Mouse (Mus musculus): Measurements from ENCODE around the gene Slc37a1.

The Slc37a1 gene

DNA sequence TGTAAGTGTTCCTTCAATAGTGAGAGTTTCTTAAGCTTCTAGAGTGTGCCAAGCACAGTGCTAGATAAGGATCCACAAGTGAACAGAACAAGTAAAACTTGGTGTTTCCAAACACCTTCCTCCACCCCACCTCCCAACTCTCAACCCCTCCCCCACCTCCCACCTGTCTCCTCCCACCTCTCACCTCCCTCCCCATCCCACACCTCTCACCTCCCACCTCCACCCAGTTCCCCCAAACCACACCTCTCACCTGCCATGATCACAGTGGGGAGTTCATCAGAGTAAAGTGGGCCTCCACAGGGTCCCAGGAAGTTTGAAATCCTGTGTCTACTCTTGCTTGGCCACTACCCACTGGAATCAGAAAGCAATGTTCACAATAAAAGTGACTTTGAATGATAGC, 3.7 kb downstream of the Slc37a1 start:
- in situ Hi-C loops (cut with MboI; ENCODE audit: low sequenced_read_pairs): no loop called here

GRCm38 (mm10) chr17:31290859-31291258, 4.3 kb downstream of the Slc37a1 start:
- in situ Hi-C loops (cut with MboI; ENCODE audit: low sequenced_read_pairs): no loop called here

- in situ Hi-C loops (cut with MboI; ENCODE audit: low sequenced_read_pairs): no loop called here
These were observed 8.0 kb downstream of the Slc37a1 start for GRCm38 (mm10) chr17:31294363-31295214.

DNA sequence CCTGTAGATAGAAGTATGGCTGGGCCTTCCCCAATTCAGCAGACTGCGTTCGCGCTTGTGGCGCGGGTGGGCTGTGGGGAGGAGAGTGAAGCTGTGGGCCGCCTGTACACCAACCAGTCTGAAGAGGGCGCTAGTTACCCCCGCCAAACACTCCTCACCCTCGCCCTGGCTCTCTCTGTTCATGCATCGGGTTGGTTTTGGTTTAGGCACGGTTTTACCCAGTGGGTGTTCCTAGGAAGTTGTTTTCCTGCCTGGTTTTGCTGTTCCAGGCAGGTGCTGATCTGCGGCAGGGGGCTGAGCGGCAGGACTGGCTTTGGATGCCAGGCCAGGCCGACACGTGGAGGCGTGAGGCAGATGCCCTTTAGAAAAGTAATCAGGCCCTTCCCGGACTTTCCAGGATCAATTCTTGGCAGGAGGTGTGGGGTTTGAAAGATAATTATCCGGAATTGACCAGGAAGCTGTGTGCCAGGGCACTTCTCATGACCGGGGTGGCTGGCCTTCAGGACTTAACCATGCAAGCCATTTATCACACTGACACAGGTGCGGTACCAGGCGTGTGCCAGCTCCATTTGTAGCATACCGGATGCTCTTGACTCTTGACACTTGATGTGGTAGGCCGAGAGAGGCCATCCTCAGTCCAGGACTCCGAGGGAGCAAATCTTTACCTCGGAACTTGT, 8.8 kb downstream of the Slc37a1 start:
- in situ Hi-C loops (cut with MboI; ENCODE audit: low sequenced_read_pairs): no loop called here

DNA sequence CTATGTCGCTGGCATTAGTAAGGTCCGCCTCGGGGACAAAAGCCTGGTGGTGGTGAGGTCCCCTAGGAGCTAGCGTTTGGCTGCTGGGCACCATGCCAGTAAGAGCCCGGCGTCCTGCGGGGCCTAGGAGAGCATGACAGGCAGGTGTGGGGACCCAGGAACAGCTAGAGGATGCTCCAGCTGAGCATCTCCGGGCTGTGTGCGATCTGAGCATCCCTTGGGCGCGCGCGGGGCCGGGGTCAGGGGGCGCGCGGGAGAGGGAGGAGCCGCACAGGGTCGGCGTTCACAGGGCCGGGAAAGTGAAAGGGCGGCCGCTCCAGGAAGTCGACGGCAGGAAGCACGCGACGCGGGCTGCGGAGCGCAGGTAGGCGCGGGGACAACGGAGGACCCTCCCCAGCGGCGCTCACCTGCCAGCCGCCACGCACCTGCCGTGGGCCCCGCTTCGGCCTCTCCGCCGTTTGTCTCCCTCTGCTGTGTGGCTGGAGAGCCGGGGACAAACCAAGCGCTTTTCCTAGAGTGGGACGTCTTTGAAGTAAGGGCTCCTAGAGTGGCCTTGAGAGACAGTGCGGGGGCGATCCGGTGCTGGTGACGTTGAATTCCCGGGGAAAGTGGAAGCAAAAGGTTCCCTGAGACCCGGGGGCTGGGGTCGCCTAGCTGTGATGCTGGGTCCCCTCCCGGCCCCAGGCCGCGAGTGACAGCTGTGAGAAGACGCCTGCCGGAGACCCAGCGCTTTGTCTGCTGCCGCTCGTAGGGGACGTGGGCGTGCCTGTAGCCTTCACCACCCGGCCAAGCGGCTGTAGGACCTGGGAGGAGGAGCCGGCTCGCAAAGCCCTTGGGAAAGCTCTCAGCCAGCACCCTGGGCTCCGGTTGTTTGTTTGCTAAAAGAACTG, 9.5 kb downstream of the Slc37a1 start:
- in situ Hi-C loops (cut with MboI; ENCODE audit: low sequenced_read_pairs): no loop called here

- in situ Hi-C loops (cut with MboI; ENCODE audit: low sequenced_read_pairs): no loop called here
These were observed 10.9 kb downstream of the Slc37a1 start for GRCm38 (mm10) chr17:31297521-31297939.

DNA sequence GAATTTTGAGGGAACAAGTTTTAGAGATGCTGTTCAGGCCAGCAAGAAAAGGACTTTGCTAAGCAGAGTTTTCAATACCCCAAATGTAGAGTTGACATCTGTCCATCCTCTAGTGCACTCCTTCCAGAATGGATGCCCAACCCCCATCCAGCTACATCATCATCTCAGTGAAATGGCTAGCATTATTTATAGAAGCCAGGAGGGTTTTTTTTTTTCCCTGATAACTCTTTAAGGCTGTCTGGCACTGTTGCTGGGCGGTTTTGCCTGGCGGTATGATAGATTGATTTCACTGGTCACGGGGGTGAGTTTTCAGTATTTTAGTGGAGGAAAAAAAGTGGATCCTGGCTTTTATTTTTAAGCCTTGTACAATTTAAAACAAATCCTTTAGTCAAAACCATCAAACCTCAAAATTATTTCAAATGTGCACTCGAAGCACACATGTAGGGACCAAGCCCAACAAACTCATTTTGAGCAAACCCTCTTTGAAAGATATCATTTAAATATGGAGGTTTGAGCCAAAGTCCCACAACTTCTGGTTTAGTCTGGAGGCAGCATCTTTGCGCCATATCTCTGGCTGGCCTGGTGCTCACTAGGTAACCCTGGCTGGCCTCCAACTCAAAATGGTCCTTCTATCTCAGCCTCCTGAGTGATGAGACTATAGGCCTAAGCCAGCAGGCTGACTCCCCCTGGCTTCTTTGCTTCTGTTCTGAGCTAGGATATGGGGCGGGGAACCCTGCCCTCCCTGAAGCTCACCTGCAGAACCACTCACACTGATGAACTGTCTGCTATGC, 12.0 kb downstream of the Slc37a1 start:
- in situ Hi-C loops (cut with MboI; ENCODE audit: low sequenced_read_pairs): no loop called here

DNA sequence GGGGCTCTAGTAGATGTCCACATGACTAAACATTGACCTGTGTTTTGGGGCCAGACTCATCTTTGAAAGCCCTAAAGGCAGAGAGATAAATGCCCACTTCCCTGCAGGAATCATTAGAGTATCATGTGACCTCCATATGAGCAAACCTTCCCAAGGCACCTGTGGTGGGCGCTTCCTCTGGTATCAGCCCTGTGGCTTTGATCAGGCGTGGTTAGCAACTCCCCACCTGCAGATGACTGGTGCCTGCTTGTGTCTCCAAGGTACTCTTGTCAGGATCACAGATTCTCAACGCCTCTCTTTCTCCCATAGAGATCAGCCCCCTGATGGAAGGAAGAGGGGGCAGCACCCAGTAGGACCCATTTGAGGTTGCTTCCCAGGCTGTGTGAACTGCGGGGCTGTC, 13.4 kb downstream of the Slc37a1 start:
- in situ Hi-C loops (cut with MboI; ENCODE audit: low sequenced_read_pairs): no loop called here

DNA sequence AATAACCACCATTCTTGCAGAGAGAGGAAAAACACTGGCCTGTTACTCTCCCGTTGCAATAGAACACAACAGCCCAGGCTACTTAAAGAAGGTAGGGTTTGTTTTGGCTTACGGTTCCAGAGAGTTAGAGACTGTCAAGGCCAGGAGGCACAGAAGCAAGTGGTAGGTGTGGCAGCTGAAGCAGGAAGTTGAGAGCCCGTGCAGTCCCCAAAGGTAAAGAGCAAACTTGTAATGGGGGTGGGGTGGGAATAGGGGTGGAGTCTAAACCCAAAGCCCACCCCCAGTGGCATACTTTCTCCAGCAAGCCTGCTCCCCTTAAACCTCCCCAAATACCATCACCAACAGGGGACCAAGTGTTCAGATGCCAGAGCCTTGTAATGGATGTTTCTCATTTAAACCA, 14.1 kb downstream of the Slc37a1 start:
- in situ Hi-C loops (cut with MboI; ENCODE audit: low sequenced_read_pairs): no loop called here

- in situ Hi-C loops (cut with MboI; ENCODE audit: low sequenced_read_pairs): no loop called here
These were observed 16.8 kb downstream of the Slc37a1 start for GRCm38 (mm10) chr17:31303401-31303800.

DNA sequence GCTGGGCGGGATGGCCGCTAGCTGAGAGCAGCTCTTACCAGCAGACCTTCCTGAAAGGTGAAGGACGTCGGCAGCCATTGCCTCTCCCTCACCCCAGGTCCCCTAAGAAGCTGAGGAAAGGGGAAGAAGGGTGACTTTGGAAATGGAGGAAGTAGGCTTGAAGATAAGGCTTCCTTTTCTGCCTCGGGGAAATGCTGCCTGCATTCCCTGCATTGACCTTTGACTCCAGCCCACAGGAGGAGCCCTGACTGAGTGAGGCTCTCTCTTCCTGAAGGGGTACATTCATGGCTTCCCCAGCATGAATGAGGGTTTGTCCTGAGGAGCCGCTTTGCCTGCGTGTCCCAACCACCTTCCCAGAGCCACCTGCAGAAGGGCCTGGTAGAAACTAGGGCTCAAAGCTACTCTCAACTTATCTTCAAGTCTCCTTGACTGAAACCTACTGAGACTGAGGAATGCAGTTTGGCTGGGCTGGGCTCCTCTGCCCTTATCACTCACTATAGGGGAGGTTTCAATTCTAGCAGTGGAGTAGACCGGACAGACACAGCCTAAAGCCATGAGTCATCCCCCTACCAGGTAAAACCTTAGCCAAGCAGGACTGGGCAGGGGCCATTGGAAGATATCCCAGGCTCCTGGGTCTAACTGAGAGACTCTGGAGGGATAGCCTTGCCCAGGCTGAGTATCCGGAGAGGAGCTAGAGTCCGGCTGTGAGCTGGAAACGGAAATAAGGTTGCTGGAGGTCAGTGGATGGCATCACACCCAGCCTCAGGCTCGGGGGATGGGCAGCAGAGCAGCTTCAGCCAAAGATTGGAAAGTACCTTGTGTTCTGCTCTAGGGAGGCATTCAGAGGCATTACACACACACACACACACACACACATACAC, 18.5 kb downstream of the Slc37a1 start:
- in situ Hi-C loops (cut with MboI; ENCODE audit: low sequenced_read_pairs): no loop called here

GRCm38 (mm10) chr17:31305776-31306120, 19.2 kb downstream of the Slc37a1 start:
- in situ Hi-C loops (cut with MboI; ENCODE audit: low sequenced_read_pairs): no loop called here

DNA sequence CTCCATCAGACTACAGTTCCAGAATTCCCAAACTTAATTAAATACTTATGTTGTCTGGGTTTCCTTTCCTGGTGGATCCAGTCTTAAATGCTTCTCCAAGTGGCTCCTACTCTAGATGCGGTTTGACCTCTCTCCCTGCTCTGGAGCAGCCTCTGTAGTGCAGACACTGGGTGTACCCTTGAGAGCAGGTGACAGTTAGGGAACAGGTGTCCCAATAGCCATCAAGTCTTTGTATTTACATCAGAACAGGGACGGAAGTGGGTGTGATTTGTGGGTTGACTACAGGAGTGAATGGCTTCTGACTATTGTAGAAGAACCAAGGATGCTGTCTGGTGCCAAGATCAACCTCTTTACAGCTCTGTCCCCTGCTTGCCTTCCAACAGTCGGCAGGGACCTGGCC, 21.2 kb downstream of the Slc37a1 start:
- in situ Hi-C loops (cut with MboI; ENCODE audit: low sequenced_read_pairs): no loop called here

GRCm38 (mm10) chr17:31308291-31308816, 21.8 kb downstream of the Slc37a1 start:
- in situ Hi-C loops (cut with MboI; ENCODE audit: low sequenced_read_pairs): no loop called here

- in situ Hi-C loops (cut with MboI; ENCODE audit: low sequenced_read_pairs): no loop called here
These were observed 22.7 kb downstream of the Slc37a1 start for GRCm38 (mm10) chr17:31309281-31309793.

DNA sequence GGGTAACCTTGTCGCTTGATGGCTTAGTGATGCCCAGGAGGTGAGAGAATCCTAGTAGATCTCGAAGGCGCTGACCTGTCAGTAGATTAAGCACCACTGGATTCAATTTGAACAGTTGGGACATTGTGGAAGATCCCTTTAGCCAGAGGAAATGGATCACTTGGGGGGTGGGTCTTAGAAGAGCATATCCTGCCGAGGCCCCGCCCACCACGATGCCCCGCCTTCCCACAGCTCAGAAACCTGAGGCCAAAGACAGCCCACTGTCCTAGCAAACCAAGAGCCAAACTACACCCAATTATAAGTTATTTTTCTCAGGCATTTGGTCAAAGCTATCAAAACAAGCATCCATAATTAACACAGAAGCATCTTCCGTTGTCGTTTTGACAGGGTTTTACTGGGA, 24.5 kb downstream of the Slc37a1 start:
- in situ Hi-C loops (cut with MboI; ENCODE audit: low sequenced_read_pairs): no loop called here

DNA sequence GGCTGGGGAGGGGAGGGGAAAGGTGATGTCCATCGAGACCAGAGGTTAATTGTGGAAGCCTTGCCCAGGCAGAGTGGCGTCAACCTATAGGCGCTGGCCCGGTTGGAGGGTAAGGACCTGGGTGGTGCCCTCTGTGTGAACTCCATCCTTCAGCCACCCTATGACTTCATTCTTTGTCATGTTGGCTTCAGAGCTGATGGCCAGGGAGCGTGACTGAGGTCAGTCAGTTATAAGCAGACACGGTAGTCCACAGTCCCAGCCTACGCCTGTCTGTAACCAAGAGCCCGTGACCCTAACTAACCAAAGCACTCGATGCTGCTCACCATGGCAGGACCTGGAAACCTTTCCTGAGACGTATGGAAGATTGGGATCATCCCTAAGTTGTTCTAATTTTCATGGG, 26.1 kb downstream of the Slc37a1 start:
- in situ Hi-C loops (cut with MboI; ENCODE audit: low sequenced_read_pairs): no loop called here

- in situ Hi-C loops (cut with MboI; ENCODE audit: low sequenced_read_pairs): no loop called here
These were observed 28.6 kb downstream of the Slc37a1 start for GRCm38 (mm10) chr17:31315046-31315792.
